Mouse (Mus musculus) liver, embryonic 11.5 days (tissue): Measurements from ENCODE around the gene 4930486L24Rik. TPM values are rescaled to one million over a fixed set of nuclear protein-coding genes. Genes with fewer than 3 reads are reported as not detected.

Experiments
- polyA plus RNA-seq: library from polyadenylated mRNA; unstranded; fragments of >200 nt; fragmentation: Nextera tagmentation; extraction: Ambion mirVana; gene quantifications from 2 replicates; pipeline ENCODE4 v1.2.1, GENCODE M21; 2014

The 4930486L24Rik gene
- polyA plus RNA-seq, 1 experiment from 2014 or later = 0.18 TPM

Other genes with a start within 250 kb of the 4930486L24Rik start
- gene BC051665, start 78.1 kb downstream of the 4930486L24Rik start, polyA plus RNA-seq = not detected in 2 replicates
- not detected in 2 replicates for gene Ctsll3, start 61.6 kb downstream of the 4930486L24Rik start, polyA plus RNA-seq
- gene Gm49392, start 32.4 kb upstream of the 4930486L24Rik start, polyA plus RNA-seq = 0.16 and 0.34 TPM in 2 replicates
- 7.2 and 7.8 TPM in 2 replicates for gene Ctla2b, start 33.0 kb upstream of the 4930486L24Rik start, polyA plus RNA-seq
- not detected in 2 replicates for gene Tpbpb, start 40.4 kb upstream of the 4930486L24Rik start, polyA plus RNA-seq
- gene Gm49393, start 71.1 kb upstream of the 4930486L24Rik start, polyA plus RNA-seq = not detected in 2 replicates
- 2.5 and 2.8 TPM in 2 replicates for gene Gm49391, start 72.1 kb upstream of the 4930486L24Rik start, polyA plus RNA-seq
- 44.5 and 46.4 TPM in 2 replicates for gene Ctla2a, start 72.2 kb upstream of the 4930486L24Rik start, polyA plus RNA-seq
- gene Tpbpa, start 77.5 kb upstream of the 4930486L24Rik start, polyA plus RNA-seq = not detected in 2 replicates
- gene Ctsj, start 141.5 kb upstream of the 4930486L24Rik start, polyA plus RNA-seq = not detected in 2 replicates
- gene Ctsq, start 176.2 kb upstream of the 4930486L24Rik start, polyA plus RNA-seq = not detected in 2 replicates